Mouse (Mus musculus) liver, embryonic 15.5 days (tissue): ENCODE data around the gene Ilf3. TPM values are rescaled to one million over a fixed set of nuclear protein-coding genes. Genes with fewer than 3 reads are reported as not detected.

Experiments used
- ATAC-seq: fragments of 200-750 bp; cut with Nextera tagmentation; 2 replicates; pipeline ENCODE4 v1.8.0; 2017; ENCODE audit warnings: moderate number of reproducible peaks, mild to moderate bottlenecking, moderate library complexity; ENCODE audit not compliant: insufficient read depth
- H3K27ac ChIP-seq: fragments of 300-500 bp; sonication (generic); replicated peaks from 2 replicates; pipeline ENCODE4 v1.5.1; 2015; ENCODE audit warnings: mild to moderate bottlenecking, inconsistent platforms
- H3K27me3 ChIP-seq: fragments of 300-500 bp; sonication (generic); 2 replicates; pipeline ENCODE4 v1.6.1; 2015; ENCODE audit warnings: mild to moderate bottlenecking, inconsistent platforms
- H3K36me3 ChIP-seq: fragments of 300-500 bp; sonication (generic); replicated peaks from 2 replicates; pipeline ENCODE4 v1.6.1; 2015; ENCODE audit warnings: moderate library complexity, mild to moderate bottlenecking, inconsistent platforms
- H3K4me1 ChIP-seq: fragments of 300-500 bp; sonication (generic); replicated peaks from 2 replicates; pipeline ENCODE4 v1.6.1; 2015; ENCODE audit warnings: inconsistent platforms
- H3K4me2 ChIP-seq: fragments of 300-500 bp; sonication (generic); 2 replicates; pipeline ENCODE4 v1.6.1; 2015; ENCODE audit warnings: moderate library complexity, mild to moderate bottlenecking, inconsistent platforms
- H3K4me3 ChIP-seq: fragments of 300-500 bp; sonication (generic); replicated peaks from 2 replicates; pipeline ENCODE4 v1.5.1; 2015; ENCODE audit warnings: mild to moderate bottlenecking, inconsistent platforms
- H3K9ac ChIP-seq: fragments of 300-500 bp; sonication (generic); 2 replicates; pipeline ENCODE4 v1.6.1; 2015; ENCODE audit warnings: moderate library complexity, mild to moderate bottlenecking, inconsistent platforms
- H3K9me3 ChIP-seq: fragments of 300-500 bp; sonication (generic); replicated peaks from 2 replicates; pipeline ENCODE4 v1.6.1; 2016; ENCODE audit warnings: inconsistent platforms
- WGBS: fragments of 180-500 bp; shearing (Covaris S2); methylation state at CpG from one replicate; pipeline ENCODE4 v1.1.7; 2015; ENCODE audit warnings: mixed read lengths; ENCODE audit not compliant: insufficient replicate concordance; 5-methylcytosine and 5-hydroxymethylcytosine counted together
- polyA plus RNA-seq: library from polyadenylated mRNA; unstranded; fragments of >200 nt; fragmentation: Nextera tagmentation; extraction: Ambion mirVana; gene quantifications from 2 replicates; pipeline ENCODE4 v1.2.1, GENCODE M21; 2015

The Ilf3 gene
- polyA plus RNA-seq, 1 experiment from 2014 or later = 38.8 TPM

- Histone ChIP-seq H3K9ac (no peak overlapping the region; the same call in 1 of the 2 replicates), H3K27ac (0 out of 2 replicates have a peak overlapping the region, but pooled peaks have one; percentile 80), H3K4me1 (peaks cover 42% of the 10 kb centered on the region), H3K9me3 (no peaks in the 10 kb centered on the region), H3K27me3 (peaks cover under 1% of the 10 kb centered on the region; the same call in 1 of the 2 replicates), H3K4me2 (peak overlapping the region; percentile 91), H3K4me3 (peak overlapping the region; percentile 91), H3K36me3 (peaks cover 17% of the 10 kb centered on the region)
- WGBS = 47% methylated on average over 11 of the region's 11 CpGs
- ATAC-seq = no peak
These were observed 1.4 kb downstream of the Ilf3 start for GRCm38 (mm10) chr9:21369080-21369479.

- Histone ChIP-seq H3K36me3 (peaks cover 20% of the 10 kb centered on the region), H3K9me3 (no peaks in the 10 kb centered on the region), H3K4me2 (no peak overlapping the region), H3K27me3 (no peaks in the 10 kb centered on the region), H3K27ac (no peak overlapping the region), H3K9ac (no peak overlapping the region), H3K4me1 (peaks cover 55% of the 10 kb centered on the region), H3K4me3 (no peak overlapping the region)
- ATAC-seq = no peak
- 64% methylated on average over 2 of the region's 2 CpGs for WGBS
These were observed 3.2 kb downstream of the Ilf3 start for GRCm38 (mm10) chr9:21370876-21371275.

- peaks cover 20% of the 10 kb centered on the region for H3K36me3 ChIP-seq
- no peaks in the 10 kb centered on the region for H3K27me3 ChIP-seq
- no peak overlapping the region for H3K9ac ChIP-seq
- H3K27ac ChIP-seq = no peak overlapping the region
- WGBS = 10% methylated on average over 1 of the region's 1 CpGs
- ATAC-seq = no peak
- H3K4me1 ChIP-seq = peaks cover 48% of the 10 kb centered on the region
- no peak overlapping the region for H3K4me3 ChIP-seq
- H3K9me3 ChIP-seq = no peaks in the 10 kb centered on the region
- H3K4me2 ChIP-seq = no peak overlapping the region
These were observed 4.8 kb downstream of the Ilf3 start for GRCm38 (mm10) chr9:21372508-21372907.

GRCm38 (mm10) chr9:21379195-21379594 is 11.5 kb downstream of the Ilf3 start:
- 34% methylated on average over 3 of the region's 3 CpGs for WGBS
- no peak overlapping the region for H3K9ac ChIP-seq
- peaks cover 19% of the 10 kb centered on the region for H3K36me3 ChIP-seq
- H3K27me3 ChIP-seq = no peaks in the 10 kb centered on the region
- H3K4me3 ChIP-seq = no peak overlapping the region
- H3K27ac ChIP-seq = no peak overlapping the region
- H3K4me2 ChIP-seq = peak overlapping the region; percentile 16
- ATAC-seq = peak; percentile 39; the same call in 1 of the 2 replicates
- peaks cover 72% of the 10 kb centered on the region for H3K4me1 ChIP-seq
- no peaks in the 10 kb centered on the region for H3K9me3 ChIP-seq

- Histone ChIP-seq H3K4me2 (no peak overlapping the region), H3K36me3 (peaks cover 15% of the 10 kb centered on the region), H3K27ac (no peak overlapping the region), H3K4me3 (no peak overlapping the region), H3K27me3 (no peaks in the 10 kb centered on the region), H3K9me3 (no peaks in the 10 kb centered on the region), H3K9ac (no peak overlapping the region), H3K4me1 (peaks cover 64% of the 10 kb centered on the region)
- ATAC-seq = no peak
These were observed 13.2 kb downstream of the Ilf3 start for GRCm38 (mm10) chr9:21380868-21381267.

GRCm38 (mm10) chr9:21383966-21384365 is 16.3 kb downstream of the Ilf3 start:
- Histone ChIP-seq H3K27ac (no peak overlapping the region; the same call in 1 of the 2 replicates), H3K4me1 (peaks cover 49% of the 10 kb centered on the region), H3K9me3 (no peaks in the 10 kb centered on the region), H3K4me3 (no peak overlapping the region), H3K4me2 (no peak overlapping the region), H3K27me3 (no peaks in the 10 kb centered on the region), H3K36me3 (peaks cover 16% of the 10 kb centered on the region), H3K9ac (no peak overlapping the region)
- ATAC-seq = 0 out of 2 replicates have a peak, but pooled peaks have one; percentile 25

GRCm38 (mm10) chr9:21392646-21393175 is 25.0 kb downstream of the Ilf3 start:
- WGBS = 79% methylated on average over 10 of the region's 10 CpGs
- Histone ChIP-seq H3K27me3 (no peaks in the 10 kb centered on the region), H3K4me3 (no peak overlapping the region), H3K4me1 (no peaks in the 10 kb centered on the region), H3K36me3 (peaks cover 91% of the 10 kb centered on the region), H3K4me2 (no peak overlapping the region), H3K9ac (no peak overlapping the region), H3K27ac (no peak overlapping the region), H3K9me3 (no peaks in the 10 kb centered on the region)
- ATAC-seq = no peak

- no peak overlapping the region for H3K27ac ChIP-seq
- H3K9ac ChIP-seq = no peak overlapping the region
- no peak overlapping the region for H3K4me2 ChIP-seq
- no peak overlapping the region for H3K4me3 ChIP-seq
- WGBS = 71% methylated on average over 3 of the region's 3 CpGs
- no peak for ATAC-seq
- H3K36me3 ChIP-seq = peaks cover 95% of the 10 kb centered on the region
- H3K9me3 ChIP-seq = no peaks in the 10 kb centered on the region
- no peaks in the 10 kb centered on the region for H3K4me1 ChIP-seq
- H3K27me3 ChIP-seq = no peaks in the 10 kb centered on the region
These were observed 28.0 kb downstream of the Ilf3 start for GRCm38 (mm10) chr9:21395692-21396091.

GRCm38 (mm10) chr9:21397170-21397569 is 29.5 kb downstream of the Ilf3 start:
- no peak for ATAC-seq
- H3K27me3 ChIP-seq = no peaks in the 10 kb centered on the region
- H3K9ac ChIP-seq = no peak overlapping the region
- H3K4me1 ChIP-seq = no peaks in the 10 kb centered on the region
- no peak overlapping the region for H3K4me3 ChIP-seq
- H3K4me2 ChIP-seq = no peak overlapping the region
- H3K27ac ChIP-seq = no peak overlapping the region
- H3K9me3 ChIP-seq = no peaks in the 10 kb centered on the region
- 81% methylated on average over 3 of the region's 3 CpGs for WGBS
- peaks cover 95% of the 10 kb centered on the region for H3K36me3 ChIP-seq

GRCm38 (mm10) chr9:21401042-21401441 is 33.4 kb downstream of the Ilf3 start:
- H3K4me1 ChIP-seq = no peaks in the 10 kb centered on the region

GRCm38 (mm10) chr9:21402764-21403253 is 35.1 kb downstream of the Ilf3 start:
- ATAC-seq = no peak
- peaks cover 90% of the 10 kb centered on the region for H3K36me3 ChIP-seq

More at GRCm38 (mm10) chr9:21401042-21401441, 33.4 kb downstream of the Ilf3 start:
- no peaks in the 10 kb centered on the region for H3K27me3 ChIP-seq
- WGBS = 83% methylated on average over 9 of the region's 9 CpGs
- no peaks in the 10 kb centered on the region for H3K9me3 ChIP-seq
- H3K4me2 ChIP-seq = no peak overlapping the region
- no peak for ATAC-seq
- H3K9ac ChIP-seq = no peak overlapping the region
- no peak overlapping the region for H3K4me3 ChIP-seq
- H3K27ac ChIP-seq = no peak overlapping the region
- peaks cover 94% of the 10 kb centered on the region for H3K36me3 ChIP-seq

GRCm38 (mm10) chr9:21403745-21404144 is 36.1 kb downstream of the Ilf3 start:
- Histone ChIP-seq H3K27ac (no peak overlapping the region), H3K36me3 (peaks cover 80% of the 10 kb centered on the region), H3K27me3 (no peaks in the 10 kb centered on the region), H3K4me2 (no peak overlapping the region), H3K4me3 (no peak overlapping the region), H3K9me3 (no peaks in the 10 kb centered on the region), H3K9ac (no peak overlapping the region), H3K4me1 (no peaks in the 10 kb centered on the region)
- ATAC-seq = no peak
- 82% methylated on average over 5 of the region's 5 CpGs for WGBS

More at GRCm38 (mm10) chr9:21402764-21403253, 35.1 kb downstream of the Ilf3 start:
- WGBS = 75% methylated on average over 11 of the region's 11 CpGs
- Histone ChIP-seq H3K9ac (no peak overlapping the region), H3K4me2 (no peak overlapping the region), H3K9me3 (no peaks in the 10 kb centered on the region), H3K27me3 (no peaks in the 10 kb centered on the region), H3K27ac (no peak overlapping the region), H3K4me1 (no peaks in the 10 kb centered on the region), H3K4me3 (no peak overlapping the region)
